9 mouse cellular contexts compared by ENCODE assay signal in the genomic region with DNA sequence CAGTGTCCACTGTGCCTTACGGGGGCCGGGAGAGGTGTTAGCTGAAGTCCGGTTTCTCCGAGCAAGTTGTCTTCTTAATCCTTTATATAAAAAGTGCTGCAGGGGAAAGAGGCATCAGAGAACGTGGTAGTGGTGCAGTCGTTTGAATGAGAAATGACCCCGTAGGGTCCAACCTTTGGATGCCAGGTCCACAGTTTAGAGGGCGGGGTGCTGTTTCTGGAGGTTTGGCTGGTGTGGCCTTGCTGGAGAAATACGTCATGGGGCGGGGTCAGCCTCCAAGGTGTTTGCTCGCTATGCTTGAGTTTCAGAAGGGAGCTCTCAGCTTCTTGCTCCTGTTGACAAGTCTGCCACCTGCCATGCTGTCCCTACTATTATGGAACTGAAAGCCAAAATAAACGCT. TPM values are rescaled to one million over a fixed set of nuclear protein-coding genes. Genes with fewer than 3 reads are reported as not detected.
DNase-seq lines count a peak whose midpoint lies in the region; ATAC-seq and TF ChIP-seq lines count a peak whose summit lies in the region.
"Had no signal": no experiment of that assay in that cellular context is flagged by ENCODE, and none has a peak within 500 bp of the region (broad histone marks: within the 10 kb centered on the region; RNA-seq: fewer than 3 reads in every experiment).

No protein-coding gene starts in this region.

- WGBS in embryonic facial prominence, embryonic 12.5 days, result 12% methylated on average over 12 of the region's 12 CpGs
- 13% methylated on average over 12 of the region's 12 CpGs for WGBS in heart, embryonic 13.5 days
- 13% methylated on average over 12 of the region's 12 CpGs for WGBS in kidney, embryonic 16.5 days
- WGBS in lung, adult 2 months, result 12% methylated on average over 12 of the region's 12 CpGs

- ATAC-seq in embryonic facial prominence, embryonic 12.5 days (ENCODE audit: insufficient number of reproducible peaks, insufficient read depth, low FRiP score, low TSS enrichment), result no peak
- ATAC-seq in heart, embryonic 13.5 days (ENCODE audit: extremely low read depth, insufficient number of reproducible peaks, low FRiP score, low TSS enrichment), result no peak; the same call in 1 of the 2 replicates
- peak; percentile 50; the same call in 1 of the 2 replicates for ATAC-seq in kidney, embryonic 16.5 days (ENCODE audit: low FRiP score, low TSS enrichment)

- peak overlapping the region; percentile 59 for H3K9ac ChIP-seq in embryonic facial prominence, embryonic 12.5 days
- H3K9ac ChIP-seq in heart, embryonic 13.5 days, result peak overlapping the region; percentile 89
- peak overlapping the region; percentile 80 for H3K9ac ChIP-seq in kidney, embryonic 16.5 days (replicated peaks; ENCODE audit: low read length)

- peaks cover 19% of the 10 kb centered on the region for H3K4me1 ChIP-seq in E14TG2a.4 (replicated peaks; ENCODE audit: low read depth, low read length)
- peaks cover 3% of the 10 kb centered on the region for H3K4me1 ChIP-seq in embryonic facial prominence, embryonic 12.5 days
- peaks cover 7% of the 10 kb centered on the region for H3K4me1 ChIP-seq in heart, embryonic 13.5 days
- H3K4me1 ChIP-seq in kidney, embryonic 16.5 days (ENCODE audit: insufficient read depth, low read length), result 0 out of 2 replicates have a peak, but pooled peaks cover 5% of the 10 kb centered on the region
- no peaks in the 10 kb centered on the region for H3K4me1 ChIP-seq in lung, adult 2 months (ENCODE audit: control insufficient read depth, insufficient read depth, low read length)

- peak overlapping the region; percentile 85 for H3K4me3 ChIP-seq in E14TG2a.4 (replicated peaks; ENCODE audit: low read length)
- H3K4me3 ChIP-seq in embryonic facial prominence, embryonic 12.5 days, result peak overlapping the region; percentile 65
- peak overlapping the region; percentile 83 for H3K4me3 ChIP-seq in heart, embryonic 13.5 days
- peak overlapping the region; percentile 70 for H3K4me3 ChIP-seq in kidney, embryonic 16.5 days (ENCODE audit: low read length)
- peak overlapping the region; percentile 84 for H3K4me3 ChIP-seq in lung, adult 2 months (replicated peaks; ENCODE audit: extremely low read depth, low read depth, low read length)

- no peak for TF ChIP-seq POLR2A in lung, adult 2 months (IDR thresholded peaks at IDR 0.05; ENCODE audit: borderline replicate concordance, extremely low read depth, low read depth, low read length)

- H3K27me3 ChIP-seq in E14TG2a.4 (ENCODE audit: insufficient read depth, low read length), result no peaks in the 10 kb centered on the region
- no peaks in the 10 kb centered on the region for H3K27me3 ChIP-seq in embryonic facial prominence, embryonic 12.5 days
- H3K27me3 ChIP-seq in heart, embryonic 13.5 days (replicated peaks), result no peaks in the 10 kb centered on the region
- no peaks in the 10 kb centered on the region for H3K27me3 ChIP-seq in kidney, embryonic 16.5 days (ENCODE audit: insufficient read depth, low read length)

- DNase-seq in adrenal gland, adult 18-20 months (ENCODE audit: low spot score in 2 of 2), result peak; percentile 57
- DNase-seq in lung, adult 2 months, result peak; percentile 47
- peak; percentile 21 for DNase-seq in ovary, postnatal 14 days (ENCODE audit: low spot score)
- DNase-seq in T-cell, adult 2 months (ENCODE audit: low spot score), result no peak

- H3K4me2 ChIP-seq in embryonic facial prominence, embryonic 12.5 days (replicated peaks), result peak overlapping the region; percentile 65
- peak overlapping the region; percentile 85 for H3K4me2 ChIP-seq in heart, embryonic 13.5 days
- H3K4me2 ChIP-seq in kidney, embryonic 16.5 days (replicated peaks; ENCODE audit: low read depth, low read length), result peak overlapping the region; percentile 86

- peaks cover 7% of the 10 kb centered on the region; the same call in 1 of the 2 replicates for H3K36me3 ChIP-seq in E14TG2a.4 (ENCODE audit: insufficient read depth, low read length)
- peaks cover 12% of the 10 kb centered on the region for H3K36me3 ChIP-seq in embryonic facial prominence, embryonic 12.5 days
- H3K36me3 ChIP-seq in heart, embryonic 13.5 days, result peaks cover 22% of the 10 kb centered on the region
- H3K36me3 ChIP-seq in kidney, embryonic 16.5 days (ENCODE audit: insufficient read depth, low read length), result peaks cover 23% of the 10 kb centered on the region

- no peak for TF ChIP-seq CTCF in E14TG2a.4 (conservative IDR thresholded peaks at IDR 0.05; ENCODE audit: low read length)
- TF ChIP-seq CTCF in lung, adult 2 months (IDR thresholded peaks at IDR 0.05; ENCODE audit: insufficient read depth, low read length), result no peak

- peak overlapping the region; percentile 73; the same call in 1 of the 2 replicates for H3K27ac ChIP-seq in embryonic facial prominence, embryonic 12.5 days
- H3K27ac ChIP-seq in heart, embryonic 13.5 days (replicated peaks), result peak overlapping the region; percentile 84
- peak overlapping the region; percentile 91 for H3K27ac ChIP-seq in kidney, embryonic 16.5 days (ENCODE audit: low read length)

- H3K9me3 ChIP-seq in E14TG2a.4 (ENCODE audit: low read length), result peaks cover 4% of the 10 kb centered on the region; the same call in 1 of the 2 replicates
- H3K9me3 ChIP-seq in embryonic facial prominence, embryonic 12.5 days, result 0 out of 2 replicates have a peak, but pooled peaks cover 8% of the 10 kb centered on the region
- H3K9me3 ChIP-seq in heart, embryonic 13.5 days, result peaks cover 8% of the 10 kb centered on the region
- peaks cover 19% of the 10 kb centered on the region for H3K9me3 ChIP-seq in kidney, embryonic 16.5 days (ENCODE audit: low read length)

RNA-seq across cellular contexts. Expression of a gene that starts 0.9 kb away (rescaled TPM):
- 1 to 10 TPM; 3.3 to 4.1 TPM for total RNA-seq in adrenal gland, adult 18-20 months (2021)
- polyA plus RNA-seq in embryonic facial prominence, embryonic 12.5 days (2016; fragmentation: Nextera tagmentation; extraction: Ambion mirVana), result 9.1 and 9.8 TPM in 2 replicates
- 4.5 and 5.4 TPM in 2 replicates for polyA plus RNA-seq in heart, embryonic 13.5 days (2015; fragmentation: Nextera tagmentation; extraction: Ambion mirVana)
- 6.3 and 8.4 TPM in 2 replicates for polyA plus RNA-seq in kidney, embryonic 16.5 days (2015; fragmentation: Nextera tagmentation; extraction: Ambion mirVana)
- 1.3 and 1.7 TPM in 2 replicates for polyA plus RNA-seq in lung, adult 2 months (2012; rRNA removed)

RNA-seq across cellular contexts. Expression of a gene that starts 21.0 kb away (rescaled TPM):
- total RNA-seq in adrenal gland, adult 18-20 months (2021), result 10 to 100 TPM in 1 of 2 experiments, 1 to 10 TPM in 1; 8.7 to 10.0 TPM
- polyA plus RNA-seq in embryonic facial prominence, embryonic 12.5 days (2016; fragmentation: Nextera tagmentation; extraction: Ambion mirVana), result 18.3 and 18.4 TPM in 2 replicates
- polyA plus RNA-seq in heart, embryonic 13.5 days (2015; fragmentation: Nextera tagmentation; extraction: Ambion mirVana), result 5.9 and 9.1 TPM in 2 replicates
- polyA plus RNA-seq in kidney, embryonic 16.5 days (2015; fragmentation: Nextera tagmentation; extraction: Ambion mirVana), result 19.0 and 19.3 TPM in 2 replicates
- polyA plus RNA-seq in lung, adult 2 months (2012; rRNA removed), result 4.8 and 7.5 TPM in 2 replicates

RNA-seq across cellular contexts. Expression of a gene that starts 31.3 kb away (rescaled TPM):
- total RNA-seq in adrenal gland, adult 18-20 months (2021), result 10 to 100 TPM; 23.3 to 32.2 TPM
- 27.4 and 27.7 TPM in 2 replicates for polyA plus RNA-seq in embryonic facial prominence, embryonic 12.5 days (2016; fragmentation: Nextera tagmentation; extraction: Ambion mirVana)
- 13.0 and 14.9 TPM in 2 replicates for polyA plus RNA-seq in heart, embryonic 13.5 days (2015; fragmentation: Nextera tagmentation; extraction: Ambion mirVana)
- polyA plus RNA-seq in kidney, embryonic 16.5 days (2015; fragmentation: Nextera tagmentation; extraction: Ambion mirVana), result 24.6 and 25.0 TPM in 2 replicates
- 12.3 and 16.7 TPM in 2 replicates for polyA plus RNA-seq in lung, adult 2 months (2012; rRNA removed)

RNA-seq across cellular contexts. Expression of a gene that starts 59.9 kb away (rescaled TPM):
- not detected for total RNA-seq in adrenal gland, adult 18-20 months (2021)
- polyA plus RNA-seq in embryonic facial prominence, embryonic 12.5 days (2016; fragmentation: Nextera tagmentation; extraction: Ambion mirVana), result not detected in 2 replicates
- not detected in 2 replicates for polyA plus RNA-seq in heart, embryonic 13.5 days (2015; fragmentation: Nextera tagmentation; extraction: Ambion mirVana)
- polyA plus RNA-seq in kidney, embryonic 16.5 days (2015; fragmentation: Nextera tagmentation; extraction: Ambion mirVana), result not detected in 2 replicates
- polyA plus RNA-seq in lung, adult 2 months (2012; rRNA removed), result not detected in 2 replicates
- total RNA-seq: gastrocnemius, adult 8-10 months had no signal
